12 mouse cellular contexts compared by ENCODE assay signal in genomic region chr6:38810121-38810475, GRCm38 (mm10).
DNase-seq lines count a peak whose midpoint lies in the region; ATAC-seq and TF ChIP-seq lines count a peak whose summit lies in the region.
"Had no signal": no experiment of that assay in that cellular context is flagged by ENCODE, and none has a peak within 500 bp of the region (broad histone marks: within the 10 kb centered on the region; RNA-seq: fewer than 3 reads in every experiment).

No protein-coding gene starts in this region.

- TF ChIP-seq POLR2A in myocyte (IDR thresholded peaks at IDR 0.05; ENCODE audit: insufficient read length, low read depth) = no peak

- H3K4me3 ChIP-seq in liver, embryonic 11.5 days (ENCODE audit: low read depth, low read length) = no peak overlapping the region
- H3K4me3 ChIP-seq in G1E (ENCODE audit: low read depth, low read length) (no peak overlapping the region; the same call in 1 of the 2 replicates), myocyte (no peak overlapping the region)
- no peak overlapping the region for H3K4me3 ChIP-seq in hindbrain, embryonic 13.5 days
- H3K4me3 ChIP-seq: embryonic facial prominence, embryonic 13.5 days; hindbrain, embryonic 10.5 days; limb, embryonic 13.5 days had no signal

- no peak overlapping the region for H3K9ac ChIP-seq in liver, embryonic 11.5 days (ENCODE audit: low read depth, low read length)
- H3K9ac ChIP-seq in hindbrain, embryonic 13.5 days = no peak overlapping the region
- H3K9ac ChIP-seq: embryonic facial prominence, embryonic 13.5 days; limb, embryonic 13.5 days had no signal

- peak; percentile 48; the same call in 1 of the 2 replicates for ATAC-seq in liver, embryonic 11.5 days (replicated peaks; ENCODE audit: low FRiP score)
- peak; percentile 41; the same call in 1 of the 2 replicates for ATAC-seq in G1E (ENCODE audit: extremely low read depth, insufficient number of reproducible peaks, low FRiP score, poor library complexity, severe bottlenecking)
- ATAC-seq in hindbrain, embryonic 13.5 days (ENCODE audit: low FRiP score) = no peak

- peaks cover 27% of the 10 kb centered on the region for H3K79me2 ChIP-seq in myocyte (ENCODE audit: control insufficient read depth, insufficient read depth)

- H3K4me2 ChIP-seq in liver, embryonic 11.5 days = no peak overlapping the region
- peak overlapping the region; percentile 81 for H3K4me2 ChIP-seq in myocyte (ENCODE audit: low read depth)
- H3K4me2 ChIP-seq in hindbrain, embryonic 13.5 days = no peak overlapping the region
- H3K4me2 ChIP-seq: embryonic facial prominence, embryonic 13.5 days; limb, embryonic 13.5 days had no signal

- H3ac ChIP-seq in myocyte (ENCODE audit: control insufficient read depth, insufficient read length) = no peak overlapping the region

- H3K27ac ChIP-seq in liver, embryonic 11.5 days (ENCODE audit: low read depth, low read length) = no peak overlapping the region
- no peak overlapping the region for H3K27ac ChIP-seq in hindbrain, embryonic 13.5 days
- H3K27ac ChIP-seq: embryonic facial prominence, embryonic 13.5 days; hindbrain, embryonic 10.5 days; limb, embryonic 13.5 days had no signal

- peaks cover 17% of the 10 kb centered on the region for H3K4me1 ChIP-seq in liver, embryonic 11.5 days (replicated peaks; ENCODE audit: control insufficient read depth, insufficient read depth, low read length)
- H3K4me1 ChIP-seq in G1E (ENCODE audit: insufficient read depth, low read depth, low read length) = peaks cover 61% of the 10 kb centered on the region
- peaks cover 8% of the 10 kb centered on the region for H3K4me1 ChIP-seq in hindbrain, embryonic 13.5 days (replicated peaks)
- H3K4me1 ChIP-seq: embryonic facial prominence, embryonic 13.5 days; hindbrain, embryonic 10.5 days had no signal

- TF ChIP-seq CTCF in G1E (IDR thresholded peaks at IDR 0.05; ENCODE audit: low read depth, low read length) = no peak

- H3K27me3 ChIP-seq in liver, embryonic 11.5 days (replicated peaks; ENCODE audit: control insufficient read depth, insufficient read depth, low read length) = no peaks in the 10 kb centered on the region
- H3K27me3 ChIP-seq in G1E (ENCODE audit: insufficient read depth, low read length) (no peaks in the 10 kb centered on the region), myocyte (ENCODE audit: control insufficient read depth, insufficient read depth, insufficient read length) (no peaks in the 10 kb centered on the region)
- H3K27me3 ChIP-seq in hindbrain, embryonic 13.5 days = no peaks in the 10 kb centered on the region
- H3K27me3 ChIP-seq: embryonic facial prominence, embryonic 13.5 days; limb, embryonic 13.5 days had no signal

- 31% methylated on average over 2 of the region's 2 CpGs for WGBS in liver, embryonic 11.5 days
- WGBS in hindbrain, embryonic 13.5 days = 72% methylated on average over 2 of the region's 2 CpGs

- no peaks in the 10 kb centered on the region for H3K9me3 ChIP-seq in liver, embryonic 11.5 days (ENCODE audit: control insufficient read depth, low read length)
- H3K9me3 ChIP-seq in G1E (replicated peaks) = no peaks in the 10 kb centered on the region
- no peaks in the 10 kb centered on the region for H3K9me3 ChIP-seq in hindbrain, embryonic 13.5 days
- H3K9me3 ChIP-seq: embryonic facial prominence, embryonic 13.5 days; hindbrain, embryonic 10.5 days; limb, embryonic 13.5 days had no signal

- peaks cover 6% of the 10 kb centered on the region for H3K36me3 ChIP-seq in liver, embryonic 11.5 days (ENCODE audit: control insufficient read depth, insufficient read depth, low read length)
- H3K36me3 ChIP-seq in G1E (replicated peaks) = peaks cover 52% of the 10 kb centered on the region
- H3K36me3 ChIP-seq in myocyte (ENCODE audit: control insufficient read depth, insufficient read depth) = no peaks in the 10 kb centered on the region
- H3K36me3 ChIP-seq in hindbrain, embryonic 13.5 days = peaks cover 11% of the 10 kb centered on the region

- DNase-seq in liver, embryonic 11.5 days (ENCODE audit: low spot score) = no peak
- DNase-seq in liver (no peak), G1E (ENCODE audit: low spot score) (no peak)
- peak; percentile 91 for DNase-seq in induced T-regulatory cell, adult 2 months (ENCODE audit: low read depth)
- DNase-seq in adrenal gland, postnatal 36 days = no peak
- DNase-seq: cerebellum, postnatal 10 days; kidney, adult 18-20 months had no signal

TF ChIP-seq in myocyte, 11 proteins besides CTCF, POLR2A, EP300 and RAD21:
- TF ChIP-seq MYOG (IDR thresholded peaks at IDR 0.05; ENCODE audit: control insufficient read depth in 1 of 3, insufficient read depth in 1 of 3, insufficient read length in 2 of 3, low read depth in 2 of 3) (no peak), POLR2AphosphoS2 (IDR thresholded peaks at IDR 0.05; ENCODE audit: insufficient read length, low read depth) (no peak)
